Mouse (Mus musculus) liver, postnatal 0 days (tissue): ENCODE data around the gene Clcf1. TPM values are rescaled to one million over a fixed set of nuclear protein-coding genes. Genes with fewer than 3 reads are reported as not detected.

ENCODE experiments used
- ATAC-seq: fragments of 200-750 bp; cut with Nextera tagmentation; 2 replicates; pipeline ENCODE4 v1.8.0; 2017; ENCODE audit warnings: mild to moderate bottlenecking, moderate library complexity
- DNase-seq: peaks from one replicate; pipeline ENCODE4 v3.0.0-alpha.2; 2016
- H3K27ac ChIP-seq: fragments of 300-500 bp; sonication (generic); 2 replicates; pipeline ENCODE4 v1.5.1; 2014; ENCODE audit warnings: antibody characterized with exemption, moderate library complexity, mild to moderate bottlenecking, low read depth
- H3K27me3 ChIP-seq: fragments of 300-500 bp; sonication (generic); 2 replicates; pipeline ENCODE4 v1.6.1; 2014; ENCODE audit warnings: low read length, control low read depth, mixed read lengths; ENCODE audit not compliant: insufficient read depth
- H3K36me3 ChIP-seq: fragments of 300-500 bp; sonication (generic); replicated peaks from 2 replicates; pipeline ENCODE4 v1.6.1; 2014; ENCODE audit warnings: mild to moderate bottlenecking, control low read depth, low read length, moderate library complexity, mixed read lengths; ENCODE audit not compliant: insufficient read depth
- H3K4me1 ChIP-seq: fragments of 300-500 bp; sonication (generic); 2 replicates; pipeline ENCODE4 v1.6.1; 2014; ENCODE audit warnings: antibody characterized with exemption, mild to moderate bottlenecking, control low read depth; ENCODE audit not compliant: insufficient read depth
- H3K4me2 ChIP-seq: fragments of 300-500 bp; sonication (generic); 2 replicates; pipeline ENCODE4 v1.6.1; 2014; ENCODE audit warnings: low read depth, mild to moderate bottlenecking, low read length, moderate library complexity, mixed read lengths
- H3K4me3 ChIP-seq: fragments of 300-500 bp; sonication (generic); 2 replicates; pipeline ENCODE4 v1.5.1; 2014; ENCODE audit warnings: low read depth, low read length
- H3K9ac ChIP-seq: fragments of 300-500 bp; sonication (generic); replicated peaks from 2 replicates; pipeline ENCODE4 v1.6.1; 2014; ENCODE audit warnings: mild to moderate bottlenecking, moderate library complexity
- H3K9me3 ChIP-seq: fragments of 300-500 bp; sonication (generic); 2 replicates; pipeline ENCODE4 v1.6.1; 2016; ENCODE audit warnings: mild to moderate bottlenecking, control low read depth, low read length, mixed read lengths
- CTCF ChIP-seq: sonication (generic); IDR thresholded peaks from 2 replicates; pipeline ENCODE4 v1.5.1; 2016; ENCODE audit warnings: antibody characterized with exemption, low read depth
- EP300 ChIP-seq: IDR thresholded peaks from 2 replicates; pipeline ENCODE4 v1.6.1; 2016; ENCODE audit warnings: antibody characterized with exemption, low read depth, mild to moderate bottlenecking
- WGBS: fragments of 180-500 bp; shearing (Covaris S2); extraction: QIAGEN DNeasy Blood & Tissue Kit; methylation state at CpG from one replicate; pipeline ENCODE4 v1.1.7; 2014; ENCODE audit not compliant: insufficient replicate concordance; 5-methylcytosine and 5-hydroxymethylcytosine counted together
- polyA plus RNA-seq: library from polyadenylated mRNA; unstranded; fragments of >200 nt; fragmentation: Nextera tagmentation; extraction: Ambion mirVana; gene quantifications from 2 replicates; pipeline ENCODE4 v1.2.1, GENCODE M21; 2015

Clcf1 gene
- polyA plus RNA-seq, 1 experiment from 2014 or later, result 1.1 TPM

DNA sequence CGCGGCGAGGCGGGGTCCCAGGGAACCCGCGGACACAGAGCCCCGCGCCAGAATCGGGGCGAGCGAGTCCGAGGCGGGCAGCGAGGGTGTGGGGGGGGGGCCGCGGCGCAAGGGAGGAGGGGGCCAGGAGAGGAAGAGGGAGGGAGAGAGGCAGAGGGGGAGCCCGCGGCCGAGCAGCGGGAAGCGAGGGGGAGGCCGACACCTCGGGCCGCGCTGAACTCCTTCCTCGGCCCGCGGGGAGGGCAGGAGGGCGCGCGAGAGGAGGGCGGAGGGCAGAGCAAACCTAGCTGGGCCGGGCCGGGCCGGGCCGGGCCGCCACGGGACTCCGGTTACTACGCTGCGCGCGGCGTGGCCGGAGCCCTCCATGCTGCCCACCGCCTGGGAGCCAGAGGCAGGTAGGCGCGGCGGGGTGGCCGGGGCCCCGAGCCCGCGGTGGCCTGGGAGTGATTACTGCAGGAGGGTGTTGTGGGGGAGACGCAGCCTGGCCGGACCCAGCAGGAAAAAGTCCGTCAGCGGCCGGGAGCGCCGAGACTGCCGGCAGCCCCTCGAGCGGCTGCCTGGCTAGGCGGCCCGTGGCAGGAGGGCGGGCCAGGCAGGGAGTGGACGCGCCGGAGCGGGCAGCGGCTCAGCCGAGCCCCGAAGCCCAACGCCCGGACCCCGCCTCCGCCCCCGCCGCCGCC lies 873 bp downstream of the Clcf1 start:
- Histone ChIP-seq H3K27ac (peak overlapping the region; percentile 50), H3K4me3 (peak overlapping the region; percentile 67), H3K27me3 (peaks cover 61% of the 10 kb centered on the region), H3K4me2 (peak overlapping the region; percentile 90), H3K36me3 (no peaks in the 10 kb centered on the region), H3K9ac (peak overlapping the region; percentile 79), H3K4me1 (peaks cover 47% of the 10 kb centered on the region), H3K9me3 (no peaks in the 10 kb centered on the region)
- ATAC-seq, result peak; percentile 44
- DNase-seq, result no peak
- 1% methylated on average over 33 of the region's 81 CpGs for WGBS
- TF ChIP-seq CTCF (no peak), EP300 (no peak)

DNA sequence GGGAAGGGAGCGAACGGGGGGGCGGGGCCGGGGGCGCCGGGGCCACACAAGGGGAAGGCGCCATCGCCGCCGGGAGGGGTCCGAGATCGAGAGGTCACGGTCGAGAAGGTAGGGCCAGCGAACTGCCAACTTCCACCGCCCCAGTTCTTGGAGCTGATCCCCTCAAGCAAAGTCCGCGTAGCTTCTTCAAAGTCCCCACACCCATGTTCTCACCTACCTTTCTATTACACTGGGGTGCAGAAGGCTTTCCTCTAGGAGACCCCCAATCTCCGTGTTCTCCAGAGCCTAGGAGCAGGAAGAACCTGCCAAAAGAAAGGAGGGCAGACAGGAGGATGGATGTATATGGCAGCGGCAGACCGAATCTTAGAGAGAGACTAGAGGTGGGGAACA lies 1.4 kb downstream of the Clcf1 start:
- Histone ChIP-seq H3K27me3 (peaks cover 61% of the 10 kb centered on the region), H3K9me3 (no peaks in the 10 kb centered on the region)

GRCm38 (mm10) chr19:4216041-4216685 lies 2.1 kb downstream of the Clcf1 start:
- peak overlapping the region; percentile 90 for H3K4me2 ChIP-seq
- DNase-seq (no peak), ATAC-seq (no peak)
- WGBS, result 21% methylated on average over 14 of the region's 14 CpGs
- H3K4me1 ChIP-seq, result peaks cover 59% of the 10 kb centered on the region
- no peaks in the 10 kb centered on the region for H3K36me3 ChIP-seq
- peaks cover 60% of the 10 kb centered on the region for H3K27me3 ChIP-seq
- peak overlapping the region; percentile 67; the same call in 1 of the 2 replicates for H3K4me3 ChIP-seq
- H3K9ac ChIP-seq, result 0 out of 2 replicates have a peak overlapping the region, but pooled peaks have one; percentile 11
- H3K27ac ChIP-seq, result no peak overlapping the region
- no peaks in the 10 kb centered on the region for H3K9me3 ChIP-seq
- TF ChIP-seq CTCF (peak; percentile 48; the same call in 1 of the 2 replicates), EP300 (no peak)

More for the DNA sequence above, 1.4 kb downstream of the Clcf1 start:
- Histone ChIP-seq H3K4me3 (peak overlapping the region; percentile 67), H3K36me3 (no peaks in the 10 kb centered on the region), H3K27ac (peak overlapping the region; percentile 50), H3K4me2 (peak overlapping the region; percentile 90), H3K4me1 (peaks cover 52% of the 10 kb centered on the region), H3K9ac (peak overlapping the region; percentile 79)
- ATAC-seq (no peak), DNase-seq (no peak)
- 2% methylated on average over 15 of the region's 21 CpGs for WGBS
- TF ChIP-seq CTCF (no peak), EP300 (no peak)

DNA sequence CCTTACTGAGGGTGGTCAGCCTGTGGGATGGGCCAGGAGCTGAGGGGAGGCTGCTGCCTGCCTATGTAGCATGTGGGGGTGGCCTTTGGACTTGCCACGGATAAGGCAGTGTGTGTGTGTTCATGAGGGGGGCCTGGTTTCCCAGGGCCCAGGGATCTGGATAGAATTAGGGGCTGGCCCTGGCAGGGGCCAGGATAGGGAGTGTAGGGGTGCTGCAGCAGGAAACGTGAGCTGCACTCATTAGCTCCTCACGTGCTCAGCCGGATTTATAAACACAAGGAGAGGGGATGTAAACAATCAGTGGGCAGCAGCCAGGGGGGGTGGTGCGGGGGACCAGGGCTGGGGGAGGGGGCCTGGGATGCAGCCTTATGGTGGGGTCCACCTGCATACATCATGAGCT lies 3.1 kb downstream of the Clcf1 start:
- Histone ChIP-seq H3K4me2 (no peak overlapping the region), H3K9me3 (no peaks in the 10 kb centered on the region), H3K36me3 (no peaks in the 10 kb centered on the region), H3K27me3 (peaks cover 51% of the 10 kb centered on the region), H3K4me1 (peaks cover 66% of the 10 kb centered on the region), H3K4me3 (no peak overlapping the region), H3K27ac (0 out of 2 replicates have a peak overlapping the region, but pooled peaks have one; percentile 6), H3K9ac (no peak overlapping the region)
- WGBS, result 49% methylated on average over 5 of the region's 5 CpGs
- DNase-seq (no peak), ATAC-seq (no peak)
- TF ChIP-seq CTCF (no peak), EP300 (no peak)

DNA sequence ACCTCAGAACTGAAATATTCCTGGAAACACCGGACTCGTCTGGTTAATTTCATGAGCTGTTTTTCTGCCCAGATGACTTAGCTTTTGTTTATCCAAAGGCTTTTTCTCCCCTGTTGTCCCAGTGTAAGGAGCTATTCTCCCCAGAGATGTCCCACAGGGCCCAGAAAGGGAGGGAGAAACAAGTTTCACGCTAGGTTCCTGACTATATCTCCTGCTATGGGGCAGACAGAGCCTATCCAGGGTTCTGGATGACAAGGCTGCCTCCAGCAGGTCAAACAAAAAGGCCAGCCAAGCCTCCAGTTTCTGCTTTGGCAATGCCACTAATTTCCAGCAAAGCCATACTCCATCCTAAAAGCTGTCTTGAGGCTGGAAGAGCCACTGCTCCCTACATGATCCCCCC lies 3.8 kb downstream of the Clcf1 start:
- ATAC-seq (no peak), DNase-seq (no peak)
- Histone ChIP-seq H3K4me2 (0 out of 2 replicates have a peak overlapping the region, but pooled peaks have one; percentile 4), H3K9me3 (no peaks in the 10 kb centered on the region), H3K27ac (peak overlapping the region; percentile 44; the same call in 1 of the 2 replicates), H3K9ac (no peak overlapping the region), H3K4me3 (no peak overlapping the region), H3K4me1 (peaks cover 69% of the 10 kb centered on the region), H3K36me3 (no peaks in the 10 kb centered on the region; the same call in 1 of the 2 replicates), H3K27me3 (peaks cover 44% of the 10 kb centered on the region)
- 63% methylated on average over 3 of the region's 3 CpGs for WGBS
- TF ChIP-seq CTCF, result no peak
- TF ChIP-seq EP300, result no peak

DNA sequence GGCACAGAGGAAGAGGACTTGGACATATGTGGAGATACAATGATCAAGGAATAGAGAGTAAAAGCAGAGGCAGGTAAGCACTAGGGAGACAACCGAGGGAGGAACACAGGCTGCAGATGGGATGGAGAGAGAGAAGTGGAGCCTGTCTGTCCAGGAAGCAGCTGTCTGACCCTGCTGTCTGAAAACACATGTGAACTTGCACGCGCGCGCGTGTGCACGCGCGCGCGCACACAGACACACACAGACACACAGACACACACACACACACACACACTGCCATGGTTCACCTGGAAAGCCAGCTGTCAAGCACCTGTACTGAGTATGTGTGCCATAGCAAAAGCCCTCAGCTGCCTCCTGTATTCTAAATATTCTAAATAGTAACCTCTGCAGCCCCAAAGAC lies 4.3 kb downstream of the Clcf1 start:
- no peak overlapping the region for H3K4me3 ChIP-seq
- H3K4me1 ChIP-seq, result peaks cover 64% of the 10 kb centered on the region
- ATAC-seq (no peak), DNase-seq (no peak)
- 71% methylated on average over 11 of the region's 11 CpGs for WGBS
- H3K36me3 ChIP-seq, result no peaks in the 10 kb centered on the region; the same call in 1 of the 2 replicates
- H3K4me2 ChIP-seq, result 0 out of 2 replicates have a peak overlapping the region, but pooled peaks have one; percentile 4
- no peaks in the 10 kb centered on the region for H3K9me3 ChIP-seq
- H3K9ac ChIP-seq, result no peak overlapping the region
- H3K27me3 ChIP-seq, result peaks cover 40% of the 10 kb centered on the region
- no peak for TF ChIP-seq CTCF
- peak overlapping the region; percentile 44; the same call in 1 of the 2 replicates for H3K27ac ChIP-seq
